Mouse (Mus musculus) cerebellum, adult 2 months (tissue): ENCODE measurements around the gene Caln1.
A peak's percentile ranks its signal among the peaks of the same experiment; 100 is the strongest.

Experiments
- CTCF ChIP-seq: fragments of 200-500 bp; IDR thresholded peaks from 2 replicates; pipeline ENCODE4 v1.5.1; 2011; ENCODE audit warnings: low read depth, mild to moderate bottlenecking, control low read depth, low read length, moderate library complexity, borderline replicate concordance; ENCODE audit not compliant: insufficient read depth
- POLR2A ChIP-seq: fragments of 200-500 bp; IDR thresholded peaks from 2 replicates; pipeline ENCODE4 v1.6.1; 2011; ENCODE audit warnings: low read length, control low read depth, borderline replicate concordance; ENCODE audit not compliant: insufficient read depth

- no peak for TF ChIP-seq CTCF
- peak; percentile 74 for TF ChIP-seq POLR2A
Measured at GRCm38 (mm10) chr5:130369237-130369636, at the start of gene Caln1.
